In genomic region chr2:91934826-91935525, GRCm38 (mm10) we compare ENCODE assay signal across 20 mouse cellular contexts. TPM values are rescaled to one million over a fixed set of nuclear protein-coding genes. Genes with fewer than 3 reads are reported as not detected.
DNase-seq lines count a peak whose midpoint lies in the region; ATAC-seq and TF ChIP-seq lines count a peak whose summit lies in the region.
"Had no signal": no experiment of that assay in that cellular context is flagged by ENCODE, and none has a peak within 500 bp of the region (broad histone marks: within the 10 kb centered on the region; RNA-seq: fewer than 3 reads in every experiment).

No protein-coding gene starts in this region.

- WGBS in embryonic facial prominence, embryonic 10.5 days: 88% methylated on average over 9 of the region's 9 CpGs

- no peak for ATAC-seq in inflammation-experienced regulatory T-cells, adult 6 months
- ATAC-seq: CD4-positive, CD25-positive, alpha-beta regulatory T cell, adult 4 months had no signal

- H3K4me3 ChIP-seq in embryonic facial prominence, embryonic 10.5 days: no peak overlapping the region
- no peak overlapping the region for H3K4me3 ChIP-seq in layer of hippocampus, adult 2 months
- H3K4me3 ChIP-seq: heart, adult 2 months; limb, embryonic 13.5 days; neural tube, embryonic 13.5 days had no signal

- no peaks in the 10 kb centered on the region for H3K9me3 ChIP-seq in embryonic facial prominence, embryonic 10.5 days
- H3K9me3 ChIP-seq: G1E; limb, embryonic 13.5 days; neural tube, embryonic 13.5 days had no signal

- TF ChIP-seq CTCF in layer of hippocampus, adult 2 months (conservative IDR thresholded peaks at IDR 0.05): no peak

- peak overlapping the region; percentile 100 for H3K27ac ChIP-seq in embryonic facial prominence, embryonic 10.5 days (replicated peaks)
- no peak overlapping the region for H3K27ac ChIP-seq in layer of hippocampus, adult 2 months
- H3K27ac ChIP-seq: heart, adult 2 months; hindbrain, embryonic 14.5 days; limb, embryonic 13.5 days; neural tube, embryonic 13.5 days had no signal

- peaks cover 56% of the 10 kb centered on the region for H3K4me1 ChIP-seq in embryonic facial prominence, embryonic 10.5 days

- H3K27me3 ChIP-seq in embryonic facial prominence, embryonic 10.5 days (replicated peaks; ENCODE audit: low read depth, poor library complexity, severe bottlenecking): no peaks in the 10 kb centered on the region
- H3K27me3 ChIP-seq: limb, embryonic 13.5 days; neural tube, embryonic 13.5 days had no signal

- DNase-seq in cerebellum, adult 11 months: peak; percentile 62
- DNase-seq in cerebellum, postnatal 4 days (ENCODE audit: low spot score in 2 of 2): no peak
- DNase-seq in kidney, adult 11 months: peak; percentile 37
- DNase-seq in kidney, postnatal 4 days: no peak
- DNase-seq in cerebellum, adult 18-20 months: peak; percentile 58 to 69
- no peak for DNase-seq in embryonic facial prominence, embryonic 10.5 days (ENCODE audit: low spot score)
- no peak for DNase-seq in layer of hippocampus, adult 2 months (ENCODE audit: low spot score in 2 of 2)

- H3K36me3 ChIP-seq in embryonic facial prominence, embryonic 10.5 days (replicated peaks): peaks cover 72% of the 10 kb centered on the region

RNA-seq across cellular contexts. Expression of gene Mdk, which starts 2.9 kb away (rescaled TPM):
- polyA plus RNA-seq in embryonic facial prominence, embryonic 10.5 days (2016; fragmentation: Nextera tagmentation; extraction: Ambion mirVana): 2,212 and 2,218 TPM in 2 replicates
- 1 to 10 TPM; 1.5 to 2.2 (median 1.5) TPM for polyA plus RNA-seq in inflammation-experienced regulatory T-cells, adult 6 months (2017; shearing (Covaris generic))
- 10 to 100 TPM; 25.3 to 31.9 TPM for total RNA-seq in layer of hippocampus, adult 2 months (2021)

RNA-seq across cellular contexts. Expression of gene Chrm4, which starts 7.9 kb away (rescaled TPM):
- polyA plus RNA-seq in embryonic facial prominence, embryonic 10.5 days (2016; fragmentation: Nextera tagmentation; extraction: Ambion mirVana): 0.74 and 1.4 TPM in 2 replicates
- polyA plus RNA-seq in inflammation-experienced regulatory T-cells, adult 6 months (2017; shearing (Covaris generic)): 1 to 10 TPM in 1 of 3 experiments, under 1 TPM in 1, not detected in 1; 0.23 to 1.9 TPM
- 10 to 100 TPM; 22.1 to 26.0 TPM for total RNA-seq in layer of hippocampus, adult 2 months (2021)
- total RNA-seq: gastrocnemius, adult 8-10 months; heart, adult 2 months had no signal
- polyA plus RNA-seq: G1E; heart, postnatal 0 days; kidney, embryonic 14.5 days had no signal

RNA-seq across cellular contexts. Expression of gene Gm9821, which starts 10.5 kb away (rescaled TPM):
- polyA plus RNA-seq in embryonic facial prominence, embryonic 10.5 days (2016; fragmentation: Nextera tagmentation; extraction: Ambion mirVana): 0.23 and 0.41 TPM in 2 replicates
- 1 to 10 TPM in 1 of 3 experiments, under 1 TPM in 2; 0.78 to 1.8 (median 0.83) TPM for polyA plus RNA-seq in inflammation-experienced regulatory T-cells, adult 6 months (2017; shearing (Covaris generic))
- not detected for total RNA-seq in layer of hippocampus, adult 2 months (2021)
- total RNA-seq: adrenal gland, adult 18-20 months; gastrocnemius, adult 8-10 months; heart, adult 2 months; layer of hippocampus, adult 18-20 months; left cerebral cortex, adult 18-20 months had no signal
- polyA plus RNA-seq: heart, adult 2 months had no signal

RNA-seq across cellular contexts. Expression of gene Dgkz, which starts 40.7 kb away (rescaled TPM):
- polyA plus RNA-seq in embryonic facial prominence, embryonic 10.5 days (2016; fragmentation: Nextera tagmentation; extraction: Ambion mirVana): 42.1 and 45.0 TPM in 2 replicates
- polyA plus RNA-seq in inflammation-experienced regulatory T-cells, adult 6 months (2017; shearing (Covaris generic)): 100 to 1,000 TPM in 2 of 3 experiments, 10 to 100 TPM in 1; 89.4 to 181 (median 130) TPM
- 100 to 1,000 TPM; 513 to 526 TPM for total RNA-seq in layer of hippocampus, adult 2 months (2021)

Comparison
In these comparisons a context has a peak if more than half of its experiments do, and no peak if none do; other contexts are left out.
1. DNase-seq: peak in cerebellum, adult 11 months (single experiment), kidney, adult 11 months (single experiment) and cerebellum, adult 18-20 months (2 of 2); none in cerebellum, postnatal 4 days (0 of 2), kidney, postnatal 4 days (0 of 2), embryonic facial prominence, embryonic 10.5 days (single experiment) and layer of hippocampus, adult 2 months (0 of 2).
2. RNA of gene Mdk, which starts 2.9 kb away (polyA plus RNA-seq): 2,212 to 2,218 TPM in embryonic facial prominence, embryonic 10.5 days; 1.5 to 2.2 TPM in inflammation-experienced regulatory T-cells, adult 6 months; every median in the first group is over 100 times any median in the second.